Mouse (Mus musculus) myocyte (in vitro differentiated cells): ENCODE data around the gene Ky.

Experiments
- POLR2A ChIP-seq: IDR thresholded peaks from one replicate; pipeline ENCODE4 v1.6.1; 2011; ENCODE audit warnings: low read depth, mild to moderate bottlenecking, control low read depth, moderate library complexity; ENCODE audit not compliant: insufficient read length
- TCF12 ChIP-seq: IDR thresholded peaks from one replicate; pipeline ENCODE4 v1.6.1; 2011; ENCODE audit warnings: mild to moderate bottlenecking, control low read depth; ENCODE audit not compliant: poor library complexity, insufficient read depth, severe bottlenecking

DNA sequence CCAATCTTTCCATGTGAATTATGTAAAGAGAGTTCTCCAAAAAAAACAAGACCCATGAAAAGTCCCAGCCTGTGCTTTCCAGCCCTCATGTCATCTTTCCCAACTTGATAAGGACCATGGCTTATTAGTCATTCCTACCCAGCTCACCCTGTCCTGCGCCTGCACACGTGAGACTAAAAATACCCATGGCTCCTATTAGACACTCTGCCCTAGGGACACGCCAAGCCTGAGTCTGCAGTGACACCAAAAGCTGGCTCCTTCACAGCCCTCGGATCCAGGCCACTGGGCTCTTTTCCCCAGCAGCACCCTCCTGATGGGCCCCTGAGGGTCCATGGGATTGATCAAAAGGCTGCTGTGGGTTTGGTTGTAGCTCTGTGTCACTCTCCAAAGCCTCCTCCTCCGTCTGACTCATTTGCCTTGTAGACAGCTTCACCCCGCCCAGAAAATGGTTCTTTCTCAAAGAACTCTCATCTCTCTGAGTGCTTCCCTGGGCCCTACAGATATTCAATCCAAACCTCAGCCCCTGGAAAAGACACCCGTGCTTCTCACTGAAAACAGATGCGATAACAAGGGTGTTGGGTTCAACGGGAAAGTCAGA, 7.6 kb upstream of the Ky start:
- no peak for TF ChIP-seq POLR2A
- no peak for TF ChIP-seq TCF12
